Mouse (Mus musculus): Measurements from ENCODE around the gene Gm9945. TPM values are rescaled to one million over a fixed set of nuclear protein-coding genes. Genes with fewer than 3 reads are reported as not detected.

Gene Gm9945
- total RNA-seq, 1 experiment from 2014 or later: not detected

DNA sequence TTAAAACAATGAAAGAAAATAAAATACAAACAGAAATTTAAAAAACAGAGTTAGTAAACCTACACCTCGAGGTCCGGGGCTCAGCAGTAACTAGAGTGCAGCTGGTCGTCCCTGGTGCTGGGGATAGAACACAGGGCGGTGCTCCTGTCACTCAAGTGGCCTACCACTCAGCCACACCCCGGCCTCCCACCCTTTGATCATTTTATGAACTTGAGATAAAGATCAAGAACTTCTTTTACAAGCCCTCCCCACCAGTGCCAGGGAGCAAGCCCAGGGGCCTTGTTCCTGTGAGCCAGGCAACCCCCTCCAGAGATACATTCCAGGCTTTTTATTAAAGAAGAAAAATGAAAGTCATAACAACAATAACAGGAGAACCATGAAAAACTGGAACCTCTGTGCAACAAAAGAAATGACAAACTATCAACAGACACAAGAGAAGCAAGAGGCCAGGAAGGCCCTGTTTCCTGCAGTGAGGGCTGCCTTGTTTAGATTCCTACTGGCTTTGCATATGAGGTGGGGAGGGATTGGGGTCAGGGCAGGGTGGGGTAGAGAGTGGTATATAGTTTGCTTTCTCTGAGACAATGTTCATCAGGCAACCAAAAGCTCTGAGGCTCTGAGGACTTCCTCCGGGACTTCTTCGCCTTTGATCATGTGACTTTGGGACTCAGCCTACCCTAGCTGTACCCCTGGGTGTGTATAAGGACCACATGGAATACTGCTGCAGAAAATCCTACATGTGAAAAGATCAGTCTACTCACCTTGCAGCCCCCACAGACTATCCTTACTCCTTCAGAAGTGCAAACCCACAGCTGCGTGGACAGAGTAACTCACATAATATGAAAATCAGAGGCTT, 37.0 kb downstream of the Gm9945 start:
- ATAC-seq (replicated peaks; ENCODE audit: insufficient number of reproducible peaks, low FRiP score, low TSS enrichment, poor library complexity, severe bottlenecking): no peak

DNA sequence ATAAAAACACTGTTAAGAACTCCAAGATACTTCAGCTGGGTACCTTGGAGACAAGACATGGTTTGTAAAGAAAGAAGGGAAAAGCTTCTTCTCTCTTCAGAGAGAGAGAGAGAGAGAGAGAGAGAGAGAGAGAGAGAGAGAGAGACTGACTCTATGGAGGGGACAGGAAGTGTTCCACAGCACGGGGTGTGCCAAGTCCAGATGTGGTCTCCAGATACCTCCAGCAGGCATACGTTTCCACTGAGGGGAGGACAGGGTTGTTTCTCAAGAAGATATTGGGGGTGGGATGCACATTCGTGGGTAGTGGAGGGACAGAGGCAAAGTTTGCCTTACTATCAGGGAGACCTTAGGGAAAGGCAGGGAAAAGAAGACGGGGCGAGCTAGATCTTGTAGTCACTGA, 38.8 kb downstream of the Gm9945 start:
- no peak for ATAC-seq (replicated peaks; ENCODE audit: insufficient number of reproducible peaks, low FRiP score, low TSS enrichment, poor library complexity, severe bottlenecking)

DNA sequence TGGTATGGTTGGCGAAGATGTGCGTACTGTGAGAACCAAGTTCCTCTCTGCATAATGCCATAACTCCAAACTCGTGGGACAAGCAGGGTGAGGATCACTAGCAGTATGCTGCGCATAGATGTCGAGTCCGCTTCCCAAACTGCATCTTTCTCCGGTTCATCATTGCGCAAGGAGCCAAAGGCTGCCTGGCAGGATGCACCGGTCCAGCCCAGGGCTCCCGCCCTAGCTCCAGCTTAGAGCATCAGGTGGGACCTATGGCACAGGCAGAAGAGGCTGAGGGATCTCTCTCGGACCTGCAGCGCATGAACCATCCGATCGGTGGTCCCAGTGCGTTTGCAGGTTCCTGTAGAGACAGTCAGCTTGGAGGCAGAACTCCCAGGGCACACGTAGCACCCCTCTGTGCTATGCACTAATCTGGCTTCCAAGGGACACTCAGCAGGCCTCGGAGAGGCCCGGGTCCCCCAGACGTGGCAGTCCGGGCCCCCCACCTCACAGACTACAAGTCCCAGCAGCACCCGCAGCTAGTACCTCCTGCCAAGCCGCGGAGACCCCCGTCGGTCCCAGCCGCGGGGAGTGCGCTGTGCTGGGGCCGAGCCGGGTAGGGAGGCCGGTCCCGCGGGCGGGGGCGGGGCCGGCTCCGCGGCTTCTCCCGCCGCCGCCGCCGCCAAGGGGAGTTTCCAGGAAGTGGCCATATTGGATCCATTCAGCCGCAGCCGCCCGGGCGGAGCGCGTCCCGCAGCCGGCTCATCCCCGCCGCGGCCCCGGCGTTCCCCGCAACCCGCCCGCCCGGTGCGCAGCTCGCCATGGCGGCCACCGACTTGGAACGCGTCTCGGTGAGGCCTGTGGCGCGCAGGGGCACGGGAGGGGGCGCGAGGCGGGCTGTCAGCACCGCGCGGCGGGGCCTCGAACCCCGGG, 39.5 kb downstream of the Gm9945 start, which contains the start of gene Sept8:
Gene Sept8 (plus strand): TSS at position 51 of the 915 bp plus-strand sequence.
- peak; percentile 11; the same call in 1 of the 2 replicates for ATAC-seq (replicated peaks; ENCODE audit: insufficient number of reproducible peaks, low FRiP score, low TSS enrichment, poor library complexity, severe bottlenecking)

DNA sequence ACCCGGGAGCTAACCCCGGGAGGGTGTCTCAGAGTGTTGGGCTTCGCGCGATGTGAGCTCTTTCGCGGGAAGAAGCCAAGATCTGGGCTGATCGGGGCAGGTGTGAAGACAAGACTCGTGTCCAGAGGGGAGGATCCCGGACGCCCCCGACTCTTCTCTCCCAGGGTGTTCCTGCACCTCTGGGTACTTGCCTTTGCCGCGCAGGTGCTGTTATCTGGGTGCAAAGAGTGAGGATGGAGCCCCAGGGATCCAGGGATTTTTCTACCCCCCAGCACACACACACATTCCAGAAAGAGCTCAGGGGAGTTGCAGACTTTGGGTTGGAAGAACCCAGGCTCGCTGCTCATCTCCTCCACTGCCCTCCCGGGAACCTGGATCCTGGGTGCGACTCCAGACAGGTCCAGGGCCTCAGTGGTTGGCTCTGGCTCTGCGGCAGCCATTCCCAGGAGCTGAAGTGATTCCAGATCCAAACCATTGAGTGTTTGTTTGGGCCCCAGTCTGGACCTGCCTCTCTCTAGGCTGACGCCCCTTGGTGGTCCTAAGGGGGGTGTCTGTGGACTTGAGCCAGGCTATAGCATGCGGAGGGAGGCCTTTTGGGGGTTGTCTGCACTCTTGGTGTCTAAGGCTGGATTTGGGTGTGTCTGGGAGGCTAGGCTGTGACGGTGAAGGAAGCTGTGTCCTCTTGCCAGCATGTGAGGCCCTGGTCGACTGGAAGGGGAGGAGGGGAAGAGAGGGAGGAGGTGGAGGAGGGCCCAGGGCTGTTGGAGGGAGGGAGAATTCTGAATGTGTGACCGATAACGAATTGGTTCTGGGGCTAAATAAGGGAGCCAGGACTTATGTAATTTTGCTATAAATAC, 40.4 kb downstream of the Gm9945 start:
- no peak for ATAC-seq (replicated peaks; ENCODE audit: insufficient number of reproducible peaks, low FRiP score, low TSS enrichment, poor library complexity, severe bottlenecking)

DNA sequence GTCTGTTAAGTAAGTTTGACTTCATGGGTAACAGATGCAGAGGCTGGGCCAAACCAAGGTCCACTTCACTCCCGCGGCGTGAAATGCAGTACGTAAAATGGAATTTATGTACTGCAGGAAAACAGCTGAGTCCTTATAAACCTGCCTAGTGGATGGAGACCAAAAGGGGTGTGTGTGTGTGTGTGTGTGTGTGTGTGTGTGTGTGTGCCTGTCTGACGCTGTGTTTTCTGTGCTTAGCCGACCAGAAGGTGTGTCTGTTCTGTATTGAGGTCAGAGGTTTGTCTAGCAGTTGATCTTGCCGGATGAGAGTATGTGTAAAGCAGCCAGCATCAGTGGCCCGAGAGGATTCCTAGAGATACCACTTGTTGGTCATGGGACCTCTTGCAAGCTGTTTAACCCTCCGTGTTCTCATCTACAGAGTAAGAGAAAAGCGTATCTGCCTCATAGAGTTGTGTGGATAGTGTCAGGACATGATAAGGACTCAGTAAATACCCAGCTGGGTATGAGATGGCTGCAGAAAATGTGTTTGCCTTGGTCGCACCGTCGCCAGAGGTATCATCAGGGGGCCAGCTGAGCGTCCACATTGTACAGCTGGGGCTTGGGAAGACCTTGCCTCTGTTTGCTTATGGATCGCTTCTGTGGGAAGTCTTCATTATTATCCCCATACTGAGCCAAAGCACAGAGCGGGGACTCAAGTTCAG, 41.3 kb downstream of the Gm9945 start:
- no peak for ATAC-seq (replicated peaks; ENCODE audit: insufficient number of reproducible peaks, low FRiP score, low TSS enrichment, poor library complexity, severe bottlenecking)

DNA sequence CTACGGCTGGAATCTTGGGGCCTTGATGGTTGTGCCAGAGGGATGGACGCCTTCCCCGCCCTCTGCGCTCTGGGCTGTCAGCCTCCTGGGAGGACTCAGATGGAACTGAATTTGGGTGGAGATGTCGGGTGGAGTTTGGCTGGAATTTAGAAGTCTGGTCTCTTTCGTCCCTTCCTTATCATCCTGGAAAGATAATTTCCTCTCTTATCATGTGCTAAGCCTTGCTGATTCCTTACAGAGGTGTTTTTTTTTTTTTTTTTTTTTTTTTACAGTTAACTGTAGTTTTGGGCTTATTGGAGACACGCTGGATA, 41.8 kb downstream of the Gm9945 start:
- ATAC-seq (replicated peaks; ENCODE audit: insufficient number of reproducible peaks, low FRiP score, low TSS enrichment, poor library complexity, severe bottlenecking): no peak

DNA sequence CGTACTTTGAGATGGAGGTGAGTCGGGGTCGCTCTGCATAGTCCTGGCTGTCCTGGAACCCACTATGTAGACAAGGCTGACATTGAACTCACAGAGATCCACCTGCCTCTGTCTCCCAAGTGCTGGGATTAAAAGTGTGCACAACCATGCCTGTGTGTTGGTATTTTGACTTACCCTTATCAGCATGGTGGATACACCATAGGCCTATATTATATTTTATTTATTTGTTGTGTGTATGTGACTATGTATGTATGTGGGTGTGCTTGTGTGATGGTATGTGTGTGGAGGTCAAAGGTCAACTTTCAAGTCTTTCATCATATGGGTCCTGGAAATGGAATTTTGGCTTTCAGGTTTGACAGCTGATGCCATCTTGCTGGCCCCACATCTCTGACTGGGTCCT, 42.4 kb downstream of the Gm9945 start:
- no peak for ATAC-seq (replicated peaks; ENCODE audit: insufficient number of reproducible peaks, low FRiP score, low TSS enrichment, poor library complexity, severe bottlenecking)

DNA sequence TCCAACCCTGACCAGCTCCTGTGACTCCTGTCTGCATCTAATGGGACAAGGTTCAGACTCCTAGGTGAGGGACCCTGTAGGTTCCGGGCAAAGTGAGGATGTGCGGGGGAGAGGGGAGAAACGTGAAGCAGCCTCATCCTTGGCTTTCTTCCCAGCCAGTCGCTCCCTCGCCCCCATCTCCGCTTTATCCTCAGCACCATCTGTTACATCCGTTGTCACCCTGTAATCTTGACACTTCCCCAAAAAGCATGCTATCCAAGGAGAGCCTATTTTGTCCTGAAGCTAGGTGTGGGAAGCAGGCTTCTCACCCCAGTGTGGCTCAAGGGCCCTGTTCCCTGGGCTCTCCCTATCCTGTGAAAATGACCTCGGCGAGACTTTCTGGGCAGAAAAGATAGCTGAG, 43.0 kb downstream of the Gm9945 start:
- no peak for ATAC-seq (replicated peaks; ENCODE audit: insufficient number of reproducible peaks, low FRiP score, low TSS enrichment, poor library complexity, severe bottlenecking)

DNA sequence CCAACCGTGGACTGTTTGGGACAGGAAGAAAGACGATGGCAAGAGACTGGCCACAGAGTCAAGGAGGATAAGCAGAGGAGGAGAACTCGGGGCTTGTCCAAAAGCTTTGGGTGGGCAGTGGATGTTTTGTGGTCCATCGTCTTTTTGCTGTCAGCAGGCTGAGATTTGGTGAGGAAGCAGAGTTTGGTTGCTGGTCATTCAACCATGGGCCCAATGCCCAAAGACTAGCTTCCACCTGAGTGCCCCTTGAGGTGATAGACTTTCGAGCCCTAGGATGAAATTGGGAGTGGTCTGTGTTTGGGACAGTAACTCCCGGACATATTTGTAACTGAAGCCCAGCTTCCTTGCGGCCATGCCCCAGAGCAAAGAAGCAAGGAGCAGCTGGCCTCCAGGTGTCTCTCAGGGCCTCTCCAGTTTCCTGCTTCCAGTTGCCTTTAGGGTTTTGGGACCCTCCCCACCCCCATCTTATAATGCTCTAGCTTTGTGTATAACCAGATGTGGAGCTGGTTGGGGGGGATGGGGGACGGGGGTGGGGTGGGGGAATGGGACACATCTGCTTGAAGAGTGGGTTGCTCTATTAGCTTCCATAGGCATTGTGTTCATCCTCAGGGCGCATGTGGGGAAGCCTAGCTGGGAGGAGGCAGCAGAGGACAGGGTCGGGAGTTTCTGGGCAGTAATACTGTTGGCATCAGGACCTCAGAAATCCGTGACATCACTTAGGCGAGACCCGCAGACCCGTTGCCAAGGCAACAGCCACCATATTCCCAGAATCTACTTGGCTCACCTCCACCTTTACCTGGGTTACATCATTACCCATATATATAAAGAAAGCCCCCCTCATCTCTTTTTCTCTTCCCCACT, 43.8 kb downstream of the Gm9945 start:
- ATAC-seq (replicated peaks; ENCODE audit: insufficient number of reproducible peaks, low FRiP score, low TSS enrichment, poor library complexity, severe bottlenecking): no peak

DNA sequence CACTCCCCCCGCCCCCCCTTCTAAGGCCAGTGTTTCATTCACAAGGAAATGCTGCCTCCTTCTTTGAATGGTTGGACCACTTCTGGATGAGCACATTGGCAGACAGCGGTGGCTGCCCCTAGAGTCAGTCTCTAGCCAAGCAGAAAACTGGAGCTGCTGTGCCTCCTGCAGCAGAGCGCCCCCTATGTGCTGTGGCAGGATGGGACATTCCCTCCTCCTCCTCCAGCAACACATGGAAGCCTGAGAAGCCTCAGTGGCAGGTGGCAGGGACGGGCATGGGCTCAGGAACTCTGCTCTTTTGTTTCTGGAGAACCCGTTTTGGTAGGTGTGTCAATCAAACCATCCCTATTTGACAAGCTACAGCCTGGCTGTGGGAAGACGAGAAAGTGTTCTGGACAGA, 44.9 kb downstream of the Gm9945 start:
- no peak for ATAC-seq (replicated peaks; ENCODE audit: insufficient number of reproducible peaks, low FRiP score, low TSS enrichment, poor library complexity, severe bottlenecking)

DNA sequence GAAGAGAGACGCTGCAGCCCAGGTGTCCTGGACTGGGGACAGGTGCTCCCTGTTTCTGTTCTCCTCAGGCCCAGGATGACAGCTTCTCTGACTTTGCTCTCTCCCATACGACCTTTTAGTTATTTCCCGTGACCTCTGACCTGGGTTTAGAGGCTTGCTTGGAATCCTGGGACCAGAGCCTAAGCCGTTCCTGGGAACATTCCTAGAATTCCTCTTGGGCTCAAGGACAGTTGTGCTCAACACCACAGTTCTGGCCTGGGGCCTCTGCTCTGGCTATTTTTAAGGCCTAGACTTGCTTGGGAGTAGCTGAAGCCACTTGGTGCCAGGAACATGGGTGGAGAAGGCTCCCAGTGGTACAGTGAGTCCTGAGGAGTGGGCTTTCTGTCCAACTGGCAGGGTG, 45.5 kb downstream of the Gm9945 start:
- ATAC-seq (replicated peaks; ENCODE audit: insufficient number of reproducible peaks, low FRiP score, low TSS enrichment, poor library complexity, severe bottlenecking): no peak

DNA sequence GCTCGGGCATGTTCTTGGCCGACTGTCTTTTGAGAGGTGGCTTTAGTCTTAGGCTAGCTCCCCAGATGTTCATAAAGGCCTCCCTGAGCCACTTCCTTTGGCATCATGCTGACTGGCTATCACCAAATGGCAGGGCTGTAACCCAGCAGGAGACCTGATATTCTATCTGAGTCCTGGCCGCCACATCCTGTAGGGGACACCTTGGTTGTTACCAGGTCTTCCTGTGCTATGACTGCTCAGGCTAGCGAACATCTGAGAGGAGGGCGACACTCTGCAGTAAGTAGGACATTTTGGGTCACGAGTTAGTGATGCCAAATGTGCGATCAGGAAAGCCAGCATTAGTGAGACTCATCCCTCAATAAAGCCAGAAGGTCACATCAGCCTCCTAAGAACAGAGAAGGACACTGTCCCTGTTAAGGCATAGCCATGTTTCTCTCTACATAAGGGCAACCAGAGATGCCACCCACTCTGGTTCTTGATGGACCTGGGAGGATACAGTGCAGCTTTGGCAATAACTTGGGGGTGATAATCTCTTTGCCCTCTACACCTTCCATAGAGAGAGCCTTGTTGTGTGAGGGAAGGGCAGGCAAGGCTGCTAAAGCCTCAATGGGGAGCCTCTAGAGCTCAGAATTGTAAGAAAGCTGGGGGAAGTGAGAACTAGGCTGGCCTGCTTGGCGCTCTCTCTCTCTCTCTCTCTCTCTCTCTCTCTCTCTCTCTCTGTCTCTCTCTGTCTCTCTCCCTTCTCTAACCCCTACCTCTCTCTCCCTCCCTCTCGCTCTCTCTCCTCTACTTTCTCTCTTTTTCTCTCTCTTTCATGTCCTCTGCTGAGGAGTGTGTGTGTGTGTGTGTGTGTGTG, 48.7 kb downstream of the Gm9945 start:
- ATAC-seq (replicated peaks; ENCODE audit: insufficient number of reproducible peaks, low FRiP score, low TSS enrichment, poor library complexity, severe bottlenecking): no peak

DNA sequence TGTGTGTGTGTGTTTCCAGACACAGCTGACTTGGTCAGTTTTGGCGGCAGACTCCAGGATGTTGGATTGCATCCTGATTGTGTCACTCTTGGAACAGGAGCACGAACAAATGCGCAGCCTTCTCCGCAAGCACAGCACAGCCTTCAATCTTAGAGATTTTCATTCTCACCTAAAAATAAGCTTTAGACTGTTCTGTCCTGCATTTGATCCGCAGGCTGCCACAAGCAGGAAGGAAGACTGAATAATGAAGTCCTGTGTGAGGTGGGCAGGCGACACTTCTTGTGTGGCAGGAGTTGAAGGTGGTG, 49.2 kb downstream of the Gm9945 start:
- ATAC-seq (replicated peaks; ENCODE audit: insufficient number of reproducible peaks, low FRiP score, low TSS enrichment, poor library complexity, severe bottlenecking): no peak

DNA sequence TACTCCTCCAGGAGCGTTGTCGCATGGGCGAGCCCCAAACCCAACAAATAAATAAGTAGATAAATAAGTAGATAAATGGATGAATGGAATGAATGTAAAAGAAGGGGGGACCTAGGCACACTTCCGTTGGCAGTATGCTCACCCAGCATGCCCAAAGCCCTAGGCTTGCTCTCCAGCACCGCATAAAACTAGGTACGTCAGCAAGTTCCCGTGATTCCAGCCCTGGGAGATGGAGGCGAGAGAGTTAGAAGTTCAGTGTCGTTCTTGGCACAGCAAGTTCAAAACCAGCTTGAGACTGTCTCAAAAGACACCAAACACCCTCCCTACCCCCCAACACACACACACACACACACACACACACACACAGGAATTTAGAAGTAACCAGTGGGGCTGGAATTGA, 50.0 kb downstream of the Gm9945 start:
- ATAC-seq (replicated peaks; ENCODE audit: insufficient number of reproducible peaks, low FRiP score, low TSS enrichment, poor library complexity, severe bottlenecking): no peak
